Mouse (Mus musculus): ENCODE data around the gene 5330417H12Rik. TPM values are rescaled to one million over a fixed set of nuclear protein-coding genes. Genes with fewer than 3 reads are reported as not detected.

Gene 5330417H12Rik
- polyA plus RNA-seq (2012; fragmentation: generic; extraction: Trizol) = not detected
- long read RNA-seq, experiment 1 = 0 reads
- long read RNA-seq, experiment 2 = 0 reads

GRCm38 (mm10) chr7:107625061-107625460 lies at the start of gene 5330417H12Rik:
TSS of gene 5330417H12Rik (minus strand) at chr7:107625161.
- TF ChIP-seq FOSL1 (IDR thresholded peaks at IDR 0.05; ENCODE audit: insufficient read depth, low read length, poor library complexity, severe bottlenecking) (no peak), MYOG (IDR thresholded peaks at IDR 0.05; ENCODE audit: control insufficient read depth, extremely low read depth, insufficient read length) (no peak), CTCF (IDR thresholded peaks at IDR 0.05; ENCODE audit: control insufficient read depth, insufficient read depth, insufficient read length) (no peak)
- no peaks in the 10 kb centered on the region for H3K27me3 ChIP-seq (ENCODE audit: control insufficient read depth, insufficient read depth, insufficient read length)
- H3ac ChIP-seq (ENCODE audit: control insufficient read depth, insufficient read length, low read depth) = no peak within 1 kb of the TSS
- no peaks in the 10 kb centered on the region for H3K79me2 ChIP-seq (ENCODE audit: control insufficient read depth, insufficient read depth)
- no peaks in the 10 kb centered on the region for H3K79me3 ChIP-seq (ENCODE audit: low read depth)
- H3K36me3 ChIP-seq (ENCODE audit: control insufficient read depth, insufficient read depth) = no peaks in the 10 kb centered on the region
- H3K4me3 ChIP-seq (ENCODE audit: insufficient read depth, poor library complexity, severe bottlenecking) = no peak within 1 kb of the TSS

- no peak for TF ChIP-seq MYOG (IDR thresholded peaks at IDR 0.05; ENCODE audit: control insufficient read depth, extremely low read depth, insufficient read length)
- no peak for TF ChIP-seq MYOD1 (IDR thresholded peaks at IDR 0.05; ENCODE audit: control insufficient read depth, insufficient read length, low read depth)
- no peak for TF ChIP-seq CTCF (IDR thresholded peaks at IDR 0.05; ENCODE audit: control insufficient read depth, insufficient read depth, insufficient read length)
Observed at GRCm38 (mm10) chr7:107668514-107668913, 43.6 kb upstream of the 5330417H12Rik start.

GRCm38 (mm10) chr7:107666262-107666902 lies 41.4 kb upstream of the 5330417H12Rik start:
- Histone ChIP-seq H3K4me3 (ENCODE audit: insufficient read depth, poor library complexity, severe bottlenecking) (no peak overlapping the region), H3K36me3 (ENCODE audit: control insufficient read depth, insufficient read depth) (no peaks in the 10 kb centered on the region), H3K27me3 (ENCODE audit: control insufficient read depth, insufficient read depth, insufficient read length) (no peaks in the 10 kb centered on the region), H3K79me2 (ENCODE audit: control insufficient read depth, insufficient read depth) (no peaks in the 10 kb centered on the region), H3K79me3 (ENCODE audit: low read depth) (no peaks in the 10 kb centered on the region), H3ac (ENCODE audit: control insufficient read depth, insufficient read length, low read depth) (no peak overlapping the region)
- TF ChIP-seq CTCF (IDR thresholded peaks at IDR 0.05; ENCODE audit: control insufficient read depth, insufficient read depth, insufficient read length) = no peak
- no peak for TF ChIP-seq MAX (IDR thresholded peaks at IDR 0.05)
- no peak for TF ChIP-seq USF1 (IDR thresholded peaks at IDR 0.05; ENCODE audit: low read depth)
- TF ChIP-seq MYOD1 (IDR thresholded peaks at IDR 0.05; ENCODE audit: control insufficient read depth, insufficient read length, low read depth) = no peak
- TF ChIP-seq FOSL1 (IDR thresholded peaks at IDR 0.05; ENCODE audit: insufficient read depth, low read length, poor library complexity, severe bottlenecking) = no peak
- TF ChIP-seq MYOG (IDR thresholded peaks at IDR 0.05; ENCODE audit: control insufficient read depth, extremely low read depth, insufficient read length) = no peak
- no peak for TF ChIP-seq CEBPB (IDR thresholded peaks at IDR 0.05; ENCODE audit: low read depth)

More at GRCm38 (mm10) chr7:107668514-107668913, 43.6 kb upstream of the 5330417H12Rik start:
- H3K79me2 ChIP-seq (ENCODE audit: control insufficient read depth, insufficient read depth) = no peaks in the 10 kb centered on the region
- H3ac ChIP-seq (ENCODE audit: control insufficient read depth, insufficient read length, low read depth) = no peak overlapping the region
- H3K4me3 ChIP-seq (ENCODE audit: insufficient read depth, poor library complexity, severe bottlenecking) = no peak overlapping the region
- no peaks in the 10 kb centered on the region for H3K36me3 ChIP-seq (ENCODE audit: control insufficient read depth, insufficient read depth)
- H3K27me3 ChIP-seq (ENCODE audit: control insufficient read depth, insufficient read depth, insufficient read length) = no peaks in the 10 kb centered on the region
- no peaks in the 10 kb centered on the region for H3K79me3 ChIP-seq (ENCODE audit: low read depth)

GRCm38 (mm10) chr7:107665586-107666261 lies 40.8 kb upstream of the 5330417H12Rik start:
- Histone ChIP-seq H3K79me3 (ENCODE audit: low read depth) (no peaks in the 10 kb centered on the region), H3ac (ENCODE audit: control insufficient read depth, insufficient read length, low read depth) (no peak overlapping the region), H3K4me3 (ENCODE audit: insufficient read depth, poor library complexity, severe bottlenecking) (no peak overlapping the region), H3K79me2 (ENCODE audit: control insufficient read depth, insufficient read depth) (no peaks in the 10 kb centered on the region), H3K27me3 (ENCODE audit: control insufficient read depth, insufficient read depth, insufficient read length) (no peaks in the 10 kb centered on the region), H3K36me3 (ENCODE audit: control insufficient read depth, insufficient read depth) (no peaks in the 10 kb centered on the region)
- TF ChIP-seq FOSL1 (IDR thresholded peaks at IDR 0.05; ENCODE audit: insufficient read depth, low read length, poor library complexity, severe bottlenecking) = no peak
- TF ChIP-seq MYOD1 (IDR thresholded peaks at IDR 0.05; ENCODE audit: control insufficient read depth, insufficient read length, low read depth) = no peak
- TF ChIP-seq CTCF (IDR thresholded peaks at IDR 0.05; ENCODE audit: control insufficient read depth, insufficient read depth, insufficient read length) = no peak
- TF ChIP-seq MAX (IDR thresholded peaks at IDR 0.05) = no peak
- TF ChIP-seq CEBPB (IDR thresholded peaks at IDR 0.05; ENCODE audit: low read depth) = no peak
- no peak for TF ChIP-seq USF1 (IDR thresholded peaks at IDR 0.05; ENCODE audit: low read depth)
- no peak for TF ChIP-seq MYOG (IDR thresholded peaks at IDR 0.05; ENCODE audit: control insufficient read depth, extremely low read depth, insufficient read length)

GRCm38 (mm10) chr7:107665221-107665585 lies 40.2 kb upstream of the 5330417H12Rik start:
- H3K79me3 ChIP-seq (ENCODE audit: low read depth) = no peaks in the 10 kb centered on the region
- H3ac ChIP-seq (ENCODE audit: control insufficient read depth, insufficient read length, low read depth) = no peak overlapping the region
- no peaks in the 10 kb centered on the region for H3K79me2 ChIP-seq (ENCODE audit: control insufficient read depth, insufficient read depth)
- H3K4me3 ChIP-seq (ENCODE audit: insufficient read depth, poor library complexity, severe bottlenecking) = no peak overlapping the region
- TF ChIP-seq CEBPB (IDR thresholded peaks at IDR 0.05; ENCODE audit: low read depth) = no peak
- TF ChIP-seq USF1 (IDR thresholded peaks at IDR 0.05; ENCODE audit: low read depth) = no peak
- no peak for TF ChIP-seq FOSL1 (IDR thresholded peaks at IDR 0.05; ENCODE audit: insufficient read depth, low read length, poor library complexity, severe bottlenecking)
- TF ChIP-seq MYOG (IDR thresholded peaks at IDR 0.05; ENCODE audit: control insufficient read depth, extremely low read depth, insufficient read length) = no peak
- no peak for TF ChIP-seq MYOD1 (IDR thresholded peaks at IDR 0.05; ENCODE audit: control insufficient read depth, insufficient read length, low read depth)
- TF ChIP-seq CTCF (IDR thresholded peaks at IDR 0.05; ENCODE audit: control insufficient read depth, insufficient read depth, insufficient read length) = no peak
- TF ChIP-seq MAX (IDR thresholded peaks at IDR 0.05) = no peak
- no peaks in the 10 kb centered on the region for H3K36me3 ChIP-seq (ENCODE audit: control insufficient read depth, insufficient read depth)
- H3K27me3 ChIP-seq (ENCODE audit: control insufficient read depth, insufficient read depth, insufficient read length) = no peaks in the 10 kb centered on the region
